Mouse (Mus musculus): Measurements from ENCODE around the gene Usp36.

Gene Usp36

GRCm38 (mm10) chr11:118249012-118249383 is 41.0 kb downstream of the Usp36 start:
- DNase-seq (ENCODE audit: low spot score in 2 of 2): no peak

GRCm38 (mm10) chr11:118248150-118249011 is 41.7 kb downstream of the Usp36 start, which contains the start of gene Cyth1:
TSS of gene Cyth1 (minus strand) at chr11:118248592.
- peak; percentile 98 for DNase-seq (ENCODE audit: low spot score in 2 of 2)

DNA sequence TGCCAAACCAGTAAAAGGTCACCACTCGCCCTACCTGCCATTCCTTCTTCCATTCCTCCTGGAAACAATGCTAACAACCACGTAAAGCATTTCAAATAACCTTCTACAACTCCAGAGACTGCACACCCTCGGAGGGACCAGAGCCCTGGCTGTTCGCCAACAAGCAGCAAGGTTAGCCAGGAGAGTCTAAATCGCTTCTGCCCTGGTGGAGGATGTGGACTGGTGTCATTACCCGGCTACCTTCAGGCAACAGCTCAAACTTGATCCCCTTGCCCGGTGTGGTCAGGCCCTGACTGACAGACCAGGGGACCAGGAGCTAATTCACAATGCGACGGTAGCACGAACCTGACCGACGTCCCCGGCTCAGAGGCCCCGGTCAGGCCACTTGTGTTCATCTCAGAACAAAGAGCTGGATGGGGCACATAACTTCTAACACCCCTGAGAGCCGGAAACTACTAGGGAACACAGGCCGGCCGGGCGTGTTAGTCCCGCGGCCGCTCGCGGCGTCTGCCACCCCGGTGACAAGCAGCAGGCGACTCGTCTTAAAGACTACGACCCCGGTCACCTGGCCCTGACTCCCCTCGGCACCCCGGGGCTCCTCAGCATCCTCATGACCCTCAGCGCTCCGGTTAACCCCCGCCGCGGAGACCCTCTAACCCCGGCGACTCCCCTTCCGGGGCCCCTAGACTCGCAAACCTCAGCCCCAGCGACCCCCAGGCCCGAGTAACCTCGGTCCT is 42.5 kb downstream of the Usp36 start:
- DNase-seq (ENCODE audit: low spot score in 2 of 2): peak in 1 of 2 experiments; percentile 21

DNA sequence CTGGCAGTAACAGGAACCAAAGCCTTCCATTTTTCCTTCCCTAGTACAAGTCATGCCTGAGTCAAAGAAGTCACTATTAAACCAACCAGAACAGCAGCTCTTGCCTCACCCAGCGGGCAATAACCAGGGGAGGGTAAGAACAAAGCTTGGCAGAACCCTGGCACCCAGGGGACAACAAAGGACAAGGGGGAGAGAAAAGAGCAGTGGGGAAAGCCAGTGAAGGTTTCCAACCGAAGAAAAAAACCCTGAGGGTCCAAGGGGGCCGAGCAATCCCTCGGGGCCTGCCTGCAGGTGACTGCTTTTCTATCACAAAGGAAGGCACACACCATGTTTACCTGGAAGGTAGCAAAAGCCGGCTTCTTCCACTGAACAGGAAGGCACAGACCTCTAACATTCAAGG is 43.3 kb downstream of the Usp36 start:
- no peak for DNase-seq (ENCODE audit: low spot score in 2 of 2)

GRCm38 (mm10) chr11:118245130-118245529 is 44.9 kb downstream of the Usp36 start:
- no peak for DNase-seq (ENCODE audit: low spot score in 2 of 2)

GRCm38 (mm10) chr11:118243627-118244261 is 46.3 kb downstream of the Usp36 start:
- no peak for DNase-seq (ENCODE audit: low spot score in 2 of 2)

- no peak for DNase-seq (ENCODE audit: low spot score in 2 of 2)
These were observed 47.5 kb downstream of the Usp36 start for GRCm38 (mm10) chr11:118242506-118242905.

GRCm38 (mm10) chr11:118240388-118240787 is 49.7 kb downstream of the Usp36 start:
- DNase-seq (ENCODE audit: low spot score in 2 of 2): no peak

DNA sequence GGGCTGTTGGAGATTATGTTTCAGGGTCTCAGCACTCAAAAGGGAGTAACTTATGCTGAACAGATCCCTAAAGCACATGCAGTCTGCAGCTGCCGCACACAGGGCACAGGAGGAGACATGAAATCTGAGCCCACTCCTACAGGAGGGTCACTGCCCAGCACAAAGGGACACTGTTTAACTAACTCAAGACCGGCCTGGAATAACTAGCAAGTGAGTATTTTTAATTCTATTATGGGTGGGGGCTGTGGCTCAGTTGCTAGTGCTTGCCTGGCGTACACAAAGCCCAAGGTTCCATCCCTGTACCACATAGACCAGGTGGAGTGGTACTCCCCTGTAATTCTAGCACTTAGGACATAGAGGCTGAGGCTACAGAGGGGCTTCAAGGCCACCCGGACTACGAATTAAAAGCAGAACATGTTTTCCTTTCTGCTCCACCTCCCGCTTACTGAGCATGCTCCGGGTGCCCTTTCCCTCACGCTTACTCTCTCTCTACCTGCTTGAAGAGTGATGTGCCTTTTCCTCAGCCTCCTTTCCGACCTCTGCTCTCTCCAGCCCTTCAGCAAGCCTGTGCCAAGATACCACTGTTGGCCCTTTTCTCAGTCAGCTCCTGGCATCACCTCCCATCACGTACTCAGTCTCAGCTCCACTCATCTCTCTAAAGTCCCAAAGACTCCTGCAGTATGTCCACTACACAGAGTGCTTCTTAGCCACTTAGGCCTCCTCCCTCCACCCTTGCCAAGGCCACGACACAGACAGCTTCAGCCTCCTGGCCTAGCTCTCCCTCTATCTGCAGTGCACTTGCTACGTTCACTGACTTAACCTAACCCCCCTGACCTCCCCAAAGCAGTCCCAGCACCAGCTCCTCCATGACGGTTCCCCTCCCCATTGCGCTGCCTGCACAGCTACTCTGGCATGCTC is 50.5 kb downstream of the Usp36 start:
- DNase-seq (ENCODE audit: low spot score in 2 of 2): no peak

GRCm38 (mm10) chr11:118236520-118237190 is 53.4 kb downstream of the Usp36 start:
- no peak for DNase-seq (ENCODE audit: low spot score in 2 of 2)

GRCm38 (mm10) chr11:118234929-118235328 is 55.1 kb downstream of the Usp36 start:
- no peak for DNase-seq (ENCODE audit: low spot score in 2 of 2)

DNA sequence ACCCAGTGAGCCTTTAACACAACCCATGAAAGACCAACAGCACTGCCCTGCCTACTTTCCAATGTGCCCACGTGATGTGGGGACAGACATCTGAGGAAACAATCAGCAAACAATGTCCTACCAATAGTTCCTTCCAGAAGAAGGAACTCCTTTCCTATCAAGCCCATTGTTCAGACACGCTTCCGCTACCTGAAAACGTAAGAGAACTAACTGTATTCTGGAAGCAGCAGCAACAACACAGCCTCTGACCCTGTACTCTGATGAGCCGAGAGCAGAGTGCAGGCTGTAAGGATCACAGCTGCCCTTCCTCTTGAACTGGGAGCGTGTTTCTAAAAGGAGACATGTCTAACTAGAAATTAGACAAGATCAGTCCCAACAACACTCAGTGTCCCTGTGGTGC is 55.5 kb downstream of the Usp36 start:
- no peak for DNase-seq (ENCODE audit: low spot score in 2 of 2)

- no peak for DNase-seq (ENCODE audit: low spot score in 2 of 2)
These were observed 56.1 kb downstream of the Usp36 start for GRCm38 (mm10) chr11:118233924-118234323.

GRCm38 (mm10) chr11:118232314-118232831 is 57.7 kb downstream of the Usp36 start:
- no peak for DNase-seq (ENCODE audit: low spot score in 2 of 2)

DNA sequence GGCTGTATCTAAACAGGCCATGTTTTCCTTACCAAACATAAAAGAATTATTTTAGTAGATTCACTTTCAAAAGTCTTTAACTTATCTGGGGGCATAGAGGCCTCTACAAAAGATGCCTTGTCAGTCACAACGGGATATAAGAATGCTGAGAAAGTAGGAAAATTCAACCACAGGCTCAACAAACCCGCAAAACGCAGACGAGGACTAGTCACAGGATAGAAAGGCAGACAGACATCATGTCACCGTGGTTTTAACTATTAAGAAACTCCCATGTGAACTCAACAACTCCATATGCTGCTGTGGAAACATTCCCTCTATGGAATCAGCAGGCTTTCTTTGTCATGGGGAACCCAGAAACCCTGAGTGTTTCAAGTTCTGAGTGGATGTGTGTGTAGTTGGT is 60.1 kb downstream of the Usp36 start:
- no peak for DNase-seq (ENCODE audit: low spot score in 2 of 2)

DNA sequence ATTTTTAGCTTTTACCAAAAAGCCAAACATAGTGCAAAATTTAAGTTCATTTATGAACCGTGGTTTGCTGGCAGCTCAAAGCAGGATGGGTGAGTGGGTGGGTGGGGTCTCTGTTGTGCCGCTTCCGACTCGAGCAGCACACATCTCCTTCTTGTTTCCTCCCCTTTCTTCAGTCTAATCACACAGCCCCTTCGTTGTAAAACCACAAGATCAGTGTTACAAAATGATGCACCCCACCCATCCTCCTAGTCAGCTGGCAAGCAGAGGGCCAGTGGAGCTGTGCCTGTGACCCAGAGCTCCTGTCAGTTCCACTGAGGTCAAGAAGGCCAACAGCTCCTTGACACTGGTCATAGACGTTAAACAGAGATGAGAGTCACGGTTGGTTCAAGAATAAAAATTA is 62.4 kb downstream of the Usp36 start:
- no peak for DNase-seq (ENCODE audit: low spot score in 2 of 2)

GRCm38 (mm10) chr11:118226850-118227249 is 63.2 kb downstream of the Usp36 start:
- no peak for DNase-seq (ENCODE audit: low spot score in 2 of 2)

DNA sequence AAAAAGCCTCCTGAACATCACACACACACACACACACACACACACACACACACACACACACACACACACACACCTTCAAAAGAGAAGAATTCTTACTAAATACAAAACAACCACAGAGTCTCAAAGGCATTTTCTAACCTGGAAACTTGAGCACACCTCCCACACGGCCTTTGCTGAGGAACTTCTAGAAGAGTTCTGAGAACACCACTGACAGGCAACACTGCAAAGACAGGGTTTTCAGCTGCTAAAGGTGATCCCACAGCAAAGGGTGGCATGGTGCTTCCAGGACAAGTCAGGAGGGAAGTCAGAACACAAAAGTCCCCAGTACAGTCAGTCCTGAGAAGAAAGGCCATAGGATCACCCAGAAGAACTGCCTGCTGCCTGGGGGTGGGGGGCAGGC is 64.2 kb downstream of the Usp36 start:
- DNase-seq (ENCODE audit: low spot score in 2 of 2): no peak

- no peak for DNase-seq (ENCODE audit: low spot score in 2 of 2)
These were observed 64.8 kb downstream of the Usp36 start for GRCm38 (mm10) chr11:118225056-118225836.
